ENCODE assay signal across 26 mouse cellular contexts in genomic region chr9:94556776-94557514, GRCm38 (mm10). TPM values are rescaled to one million over a fixed set of nuclear protein-coding genes. Genes with fewer than 3 reads are reported as not detected.
DNase-seq lines count a peak whose midpoint lies in the region; ATAC-seq lines count a peak whose summit lies in the region.
"Had no signal": no experiment of that assay in that cellular context is flagged by ENCODE, and none has a peak within 500 bp of the region (broad histone marks: within the 10 kb centered on the region; RNA-seq: fewer than 3 reads in every experiment).

No protein-coding gene starts in this region.

- no peak for DNase-seq in liver, embryonic 11.5 days (ENCODE audit: low spot score)
- no peak for DNase-seq in liver
- no peak for DNase-seq in lung, postnatal 4 days
- no peak for DNase-seq in spleen, postnatal 4 days (ENCODE audit: low spot score in 2 of 2)
- DNase-seq in natural killer cell, adult 2 months (ENCODE audit: low spot score in 2 of 2) = no peak
- DNase-seq: adrenal gland, adult 2 months; adrenal gland, postnatal 25 days; B cell, adult 2 months; cerebellum, adult 18-20 months; cerebellum, adult 9-11 months; cerebellum, postnatal 36 days; forebrain, postnatal 0 days; gastrocnemius, adult 2 months; gastrocnemius, postnatal 25 days; heart, postnatal 36 days had no signal

- WGBS in liver, embryonic 11.5 days = 55% methylated on average over 6 of the region's 6 CpGs
- 22% methylated on average over 6 of the region's 6 CpGs for WGBS in liver, embryonic 15.5 days (ENCODE audit: insufficient replicate concordance)

- no peaks in the 10 kb centered on the region for H3K9me3 ChIP-seq in liver, embryonic 11.5 days (ENCODE audit: control insufficient read depth, low read length)
- no peaks in the 10 kb centered on the region for H3K9me3 ChIP-seq in liver, embryonic 15.5 days (replicated peaks)
- H3K9me3 ChIP-seq: embryonic facial prominence, embryonic 15.5 days; forebrain, embryonic 12.5 days; G1E; heart, embryonic 13.5 days; hindbrain, embryonic 15.5 days had no signal

- H3K4me3 ChIP-seq in liver, embryonic 11.5 days (ENCODE audit: low read depth, low read length) = no peak overlapping the region
- no peak overlapping the region for H3K4me3 ChIP-seq in liver, embryonic 15.5 days (replicated peaks)
- H3K4me3 ChIP-seq: embryonic facial prominence, embryonic 15.5 days; forebrain, embryonic 12.5 days; gastrocnemius, adult 2 months; heart, embryonic 13.5 days; hindbrain, embryonic 15.5 days had no signal

- H3K27ac ChIP-seq in liver, embryonic 11.5 days (ENCODE audit: low read depth, low read length) = peak overlapping the region; percentile 64
- peak overlapping the region; percentile 68 for H3K27ac ChIP-seq in liver, embryonic 15.5 days (replicated peaks)
- H3K27ac ChIP-seq: embryonic facial prominence, embryonic 15.5 days; forebrain, embryonic 12.5 days; gastrocnemius, adult 2 months; heart, embryonic 13.5 days; hindbrain, embryonic 15.5 days had no signal

- no peak overlapping the region for H3K9ac ChIP-seq in liver, embryonic 11.5 days (ENCODE audit: low read depth, low read length)
- H3K9ac ChIP-seq in liver, embryonic 15.5 days = no peak overlapping the region
- H3K9ac ChIP-seq: embryonic facial prominence, embryonic 15.5 days; forebrain, embryonic 12.5 days; forebrain, postnatal 0 days; heart, embryonic 13.5 days; hindbrain, embryonic 15.5 days had no signal

- H3K27me3 ChIP-seq in liver, embryonic 11.5 days (replicated peaks; ENCODE audit: control insufficient read depth, insufficient read depth, low read length) = no peaks in the 10 kb centered on the region
- no peaks in the 10 kb centered on the region for H3K27me3 ChIP-seq in liver, embryonic 15.5 days
- H3K27me3 ChIP-seq: embryonic facial prominence, embryonic 15.5 days; forebrain, embryonic 12.5 days; heart, embryonic 13.5 days; hindbrain, embryonic 15.5 days had no signal

- no peaks in the 10 kb centered on the region for H3K36me3 ChIP-seq in liver, embryonic 11.5 days (ENCODE audit: control insufficient read depth, insufficient read depth, low read length)
- H3K36me3 ChIP-seq in liver, embryonic 15.5 days (replicated peaks) = no peaks in the 10 kb centered on the region
- H3K36me3 ChIP-seq: embryonic facial prominence, embryonic 15.5 days; forebrain, embryonic 12.5 days; G1E; heart, embryonic 13.5 days; hindbrain, embryonic 15.5 days had no signal

- peak; percentile 73 for ATAC-seq in liver, embryonic 11.5 days (replicated peaks; ENCODE audit: low FRiP score)
- ATAC-seq in erythroid progenitor cell, adult 5-6 weeks (replicated peaks; ENCODE audit: low FRiP score, poor library complexity, severe bottlenecking) = peak; percentile 52; the same call in 1 of the 2 replicates
- peak; percentile 70 for ATAC-seq in liver, embryonic 15.5 days (ENCODE audit: insufficient read depth)
- ATAC-seq in megakaryocyte-erythroid progenitor cell, adult 5-6 weeks (replicated peaks; ENCODE audit: low FRiP score, low TSS enrichment, poor library complexity, severe bottlenecking) = peak; percentile 76
- ATAC-seq: activated CD4-positive, CD25-positive, alpha-beta regulatory T cell, adult 4 months; CD4-positive, CD25-positive, alpha-beta regulatory T cell, adult 4 months; forebrain, postnatal 0 days; Patski had no signal

- H3K4me1 ChIP-seq in liver, embryonic 11.5 days (replicated peaks; ENCODE audit: control insufficient read depth, insufficient read depth, low read length) = peaks cover 13% of the 10 kb centered on the region
- H3K4me1 ChIP-seq in liver, embryonic 15.5 days (replicated peaks) = peaks cover 32% of the 10 kb centered on the region
- H3K4me1 ChIP-seq: embryonic facial prominence, embryonic 15.5 days; forebrain, embryonic 12.5 days; heart, embryonic 13.5 days; hindbrain, embryonic 15.5 days had no signal

- H3K4me2 ChIP-seq in liver, embryonic 11.5 days = no peak overlapping the region; the same call in 1 of the 2 replicates
- H3K4me2 ChIP-seq in liver, embryonic 15.5 days = peak overlapping the region; percentile 18; the same call in 1 of the 2 replicates
- H3K4me2 ChIP-seq: embryonic facial prominence, embryonic 15.5 days; forebrain, embryonic 12.5 days; heart, embryonic 13.5 days; hindbrain, embryonic 15.5 days had no signal

RNA-seq across cellular contexts. Expression of gene 1190002N15Rik, which starts 19.1 kb away (rescaled TPM):
- polyA plus RNA-seq in liver, embryonic 11.5 days (2014; fragmentation: Nextera tagmentation; extraction: Ambion mirVana) = 18.9 and 19.7 TPM in 2 replicates
- total RNA-seq in erythroid progenitor cell, adult 5-6 weeks (2015; ENCODE audit: low replicate concordance) = 15.9 and 16.8 TPM in 2 replicates
- total RNA-seq in erythroid progenitor cell, adult 5-6 weeks (2017; ENCODE audit: low replicate concordance) = 15.0 and 16.0 TPM in 2 replicates
- 8.5 and 10.1 TPM in 2 replicates for polyA plus RNA-seq in liver, embryonic 15.5 days (2015; fragmentation: Nextera tagmentation; extraction: Ambion mirVana)
- total RNA-seq in megakaryocyte-erythroid progenitor cell, adult 5-6 weeks (2014; fragmentation: Nextera tagmentation) = 27.9 and 35.0 TPM in 2 replicates
- total RNA-seq in megakaryocyte-erythroid progenitor cell, adult 5-6 weeks (2017) = 57.6 and 66.1 TPM in 2 replicates
